Mouse (Mus musculus) heart, postnatal 25 days (tissue): Measurements from ENCODE around the gene Gm9918. TPM values are rescaled to one million over a fixed set of nuclear protein-coding genes. Genes with fewer than 3 reads are reported as not detected.
"Not testable (repeated sequence)": the region's sequence is repeated elsewhere in the genome, so short reads cannot be mapped to it uniquely, and the experiment has no call there.

Experiments used
- DNase-seq: peaks from one replicate; pipeline ENCODE4 v3.0.0; 2022; ENCODE audit warnings: low spot score
- intact Hi-C: fragments of 180-260 bp; cut with DNase I; formaldehyde crosslinking; loops from one replicate; pipeline ENCODE4 v1.15.1; 2025
- total RNA-seq, 2 experiments: library from RNA; stranded (reverse); gene quantifications; 2 replicates each; pipeline ENCODE4 v1.2.3; 2021

Gene Gm9918
- not detected for total RNA-seq

GRCm38 (mm10) chr15:102270274-102270960, at the start of gene Gm9918:
Gm9918 (plus strand) TSS chr15:102270563.
- DNase-seq, result no peak
- intact Hi-C loops, result no loop called here

GRCm38 (mm10) chr15:102222386-102222785, 48.0 kb upstream of the Gm9918 start:
- DNase-seq, result no peak
- intact Hi-C loops, result loop anchor here (10.0 kb wide), 1 partner anchor 238 kb away; no protein-coding TSS in a partner anchor

- DNase-seq, result no peak
- intact Hi-C loops, result loop anchor here (1.0 to 10.0 kb wide), 2 partner anchors 46 to 240 kb away; no protein-coding TSS in a partner anchor
Measured at GRCm38 (mm10) chr15:102224186-102224991, 46.0 kb upstream of the Gm9918 start.

- intact Hi-C loops, result loop anchor here (1.0 to 10.0 kb wide), 2 partner anchors 47 to 240 kb away; no protein-coding TSS in a partner anchor
- DNase-seq, result no peak
Measured at GRCm38 (mm10) chr15:102224992-102225617, 45.3 kb upstream of the Gm9918 start.

- intact Hi-C loops, result loop anchor here (10.0 kb wide), 1 partner anchor 241 kb away; no protein-coding TSS in a partner anchor
- not testable (repeated sequence) for DNase-seq
Measured at GRCm38 (mm10) chr15:102225619-102226018, 44.7 kb upstream of the Gm9918 start.

GRCm38 (mm10) chr15:102230408-102231321, 39.7 kb upstream of the Gm9918 start:
- intact Hi-C loops, result no loop called here
- DNase-seq, result no peak

- intact Hi-C loops, result no loop called here
- no peak for DNase-seq
Measured at GRCm38 (mm10) chr15:102231748-102232147, 38.6 kb upstream of the Gm9918 start, which contains the start of gene Itgb7. Itgb7 (minus strand) TSS chr15:102231944.

GRCm38 (mm10) chr15:102232764-102233163, 37.6 kb upstream of the Gm9918 start:
- DNase-seq, result no peak
- intact Hi-C loops, result no loop called here

- no peak for DNase-seq
- intact Hi-C loops, result no loop called here
Measured at GRCm38 (mm10) chr15:102233896-102234295, 36.5 kb upstream of the Gm9918 start.

- no peak for DNase-seq
- intact Hi-C loops, result no loop called here
Measured at GRCm38 (mm10) chr15:102235371-102236027, 34.9 kb upstream of the Gm9918 start.

GRCm38 (mm10) chr15:102238543-102239259, 31.7 kb upstream of the Gm9918 start:
- DNase-seq, result no peak
- intact Hi-C loops, result loop anchor here (1.0 to 2.0 kb wide), 2 partner anchors 40 to 78 kb away; partner anchors contain the start of gene Mfsd5

- intact Hi-C loops, result loop anchor here (1.0 to 2.0 kb wide), 2 partner anchors 40 to 77 kb away; partner anchors contain the start of gene Mfsd5
- no peak for DNase-seq
Measured at GRCm38 (mm10) chr15:102239260-102239590, 31.1 kb upstream of the Gm9918 start.

- DNase-seq, result no peak
- intact Hi-C loops, result loop anchor here (1.0 to 2.0 kb wide), 2 partner anchors 39 to 76 kb away; partner anchors contain the start of gene Mfsd5
Measured at GRCm38 (mm10) chr15:102239851-102240250, 30.5 kb upstream of the Gm9918 start.

- intact Hi-C loops, result no loop called here
- DNase-seq, result no peak
Measured at GRCm38 (mm10) chr15:102240607-102241006, 29.8 kb upstream of the Gm9918 start.

GRCm38 (mm10) chr15:102242404-102243228, 27.7 kb upstream of the Gm9918 start:
- intact Hi-C loops, result no loop called here

GRCm38 (mm10) chr15:102243229-102244190, 26.9 kb upstream of the Gm9918 start:
- DNase-seq, result no peak
- intact Hi-C loops, result no loop called here

More at GRCm38 (mm10) chr15:102242404-102243228, 27.7 kb upstream of the Gm9918 start:
- DNase-seq, result no peak
